Mouse (Mus musculus): ENCODE measurements around the gene Prrt2.
A peak's percentile ranks its signal among the peaks of the same experiment; 100 is the strongest.

The Prrt2 gene

GRCm38 (mm10) chr7:127019306-127019960 is 1.6 kb downstream of the Prrt2 start:
- DNase-seq, result no peak

- no peak for DNase-seq
Observed at GRCm38 (mm10) chr7:127018416-127019305, 2.4 kb downstream of the Prrt2 start.

GRCm38 (mm10) chr7:127017950-127018345 is 3.1 kb downstream of the Prrt2 start:
- no peak for DNase-seq

GRCm38 (mm10) chr7:127016971-127017949 is 3.8 kb downstream of the Prrt2 start, which contains the start of gene Pagr1a:
Gene Pagr1a, minus strand, starts transcription at chr7:127017352.
- peak; percentile 99 for DNase-seq

GRCm38 (mm10) chr7:127016486-127016938 is 4.5 kb downstream of the Prrt2 start:
- peak; percentile 74 for DNase-seq

GRCm38 (mm10) chr7:127016481-127016485 is 4.7 kb downstream of the Prrt2 start, which contains the start of gene Pagr1b:
Gene Pagr1b, minus strand, starts transcription at chr7:127016484.
- DNase-seq, result no peak

- DNase-seq, result peak; percentile 71
Observed at GRCm38 (mm10) chr7:127016081-127016480, 4.9 kb downstream of the Prrt2 start.

- no peak for DNase-seq
Observed at GRCm38 (mm10) chr7:127014993-127015392, 6.0 kb downstream of the Prrt2 start.

- peak; percentile 90 for DNase-seq
Observed at GRCm38 (mm10) chr7:127014320-127014719, 6.7 kb downstream of the Prrt2 start, which contains the start of gene Mvp. Gene Mvp, minus strand, starts transcription at chr7:127014621.

- no peak for DNase-seq
Observed at GRCm38 (mm10) chr7:127013385-127013784, 7.6 kb downstream of the Prrt2 start.

GRCm38 (mm10) chr7:127012845-127013244 is 8.2 kb downstream of the Prrt2 start:
- no peak for DNase-seq

- no peak for DNase-seq
Observed at GRCm38 (mm10) chr7:127012374-127012773, 8.6 kb downstream of the Prrt2 start.

- no peak for DNase-seq
Observed at GRCm38 (mm10) chr7:127011717-127012116, 9.3 kb downstream of the Prrt2 start.

- no peak for DNase-seq
Observed at GRCm38 (mm10) chr7:127011051-127011450, 10.0 kb downstream of the Prrt2 start.

GRCm38 (mm10) chr7:127009307-127010085 is 11.5 kb downstream of the Prrt2 start:
- no peak for DNase-seq

GRCm38 (mm10) chr7:127008239-127009019 is 12.6 kb downstream of the Prrt2 start:
- peak; percentile 78 for DNase-seq

- no peak for DNase-seq
Observed at GRCm38 (mm10) chr7:127007313-127008024, 13.5 kb downstream of the Prrt2 start.

GRCm38 (mm10) chr7:127004122-127004875 is 16.7 kb downstream of the Prrt2 start:
- DNase-seq, result no peak

GRCm38 (mm10) chr7:127003620-127004019 is 17.4 kb downstream of the Prrt2 start:
- no peak for DNase-seq

- DNase-seq, result no peak
Observed at GRCm38 (mm10) chr7:126999568-126999967, 21.4 kb downstream of the Prrt2 start.

Data from lung, postnatal 36 days (tissue).